Mouse (Mus musculus) liver, embryonic 12.5 days (tissue): ENCODE measurements around the gene Amz1. TPM values are rescaled to one million over a fixed set of nuclear protein-coding genes. Genes with fewer than 3 reads are reported as not detected.

ENCODE experiments used
- ATAC-seq: fragments of 200-750 bp; cut with Nextera tagmentation; 2 replicates; pipeline ENCODE4 v1.8.0; 2017; ENCODE audit warnings: moderate number of reproducible peaks, mild to moderate bottlenecking, moderate library complexity
- H3K27ac ChIP-seq: fragments of 300-500 bp; sonication (generic); 2 replicates; pipeline ENCODE4 v1.5.1; 2016; ENCODE audit warnings: mild to moderate bottlenecking
- H3K27me3 ChIP-seq: fragments of 300-500 bp; sonication (generic); replicated peaks from 2 replicates; pipeline ENCODE4 v1.6.1; 2016; ENCODE audit warnings: mild to moderate bottlenecking, moderate library complexity
- H3K36me3 ChIP-seq: fragments of 300-500 bp; sonication (generic); 2 replicates; pipeline ENCODE4 v1.6.1; 2016; ENCODE audit warnings: mild to moderate bottlenecking, moderate library complexity
- H3K4me1 ChIP-seq: fragments of 300-500 bp; sonication (generic); 2 replicates; pipeline ENCODE4 v1.6.1; 2016
- H3K4me2 ChIP-seq: fragments of 300-500 bp; sonication (generic); 2 replicates; pipeline ENCODE4 v1.6.1; 2016; ENCODE audit warnings: mild to moderate bottlenecking, moderate library complexity
- H3K4me3 ChIP-seq: fragments of 300-500 bp; sonication (generic); 2 replicates; pipeline ENCODE4 v1.5.1; 2016; ENCODE audit warnings: mild to moderate bottlenecking, moderate library complexity
- H3K9ac ChIP-seq: fragments of 300-500 bp; sonication (generic); 2 replicates; pipeline ENCODE4 v1.6.1; 2016; ENCODE audit warnings: mild to moderate bottlenecking, moderate library complexity
- H3K9me3 ChIP-seq: fragments of 300-500 bp; sonication (generic); replicated peaks from 2 replicates; pipeline ENCODE4 v1.6.1; 2016; ENCODE audit warnings: mild to moderate bottlenecking, moderate library complexity
- WGBS: fragments of 180-500 bp; shearing (Covaris S2); methylation state at CpG from one replicate; pipeline ENCODE4 v1.1.7; 2016; ENCODE audit not compliant: insufficient replicate concordance; 5-methylcytosine and 5-hydroxymethylcytosine counted together
- polyA plus RNA-seq: library from polyadenylated mRNA; unstranded; fragments of >200 nt; fragmentation: Nextera tagmentation; extraction: Ambion mirVana; gene quantifications from 2 replicates; pipeline ENCODE4 v1.2.1, GENCODE M21; 2016

Amz1 gene
- polyA plus RNA-seq, 1 experiment from 2014 or later, result 1.2 TPM

- no peaks in the 10 kb centered on the region for H3K27me3 ChIP-seq
- no peak overlapping the region for H3K9ac ChIP-seq
- H3K36me3 ChIP-seq, result no peaks in the 10 kb centered on the region
- H3K27ac ChIP-seq, result peak overlapping the region; percentile 64
- 57% methylated on average over 5 of the region's 5 CpGs for WGBS
- H3K4me1 ChIP-seq, result peaks cover 85% of the 10 kb centered on the region
- H3K4me2 ChIP-seq, result no peak overlapping the region
- no peak for ATAC-seq
- no peak overlapping the region for H3K4me3 ChIP-seq
- H3K9me3 ChIP-seq, result no peaks in the 10 kb centered on the region
Measured at GRCm38 (mm10) chr5:140792233-140792632, 68.3 kb downstream of the Amz1 start.

- Histone ChIP-seq H3K4me1 (peaks cover 96% of the 10 kb centered on the region), H3K9me3 (no peaks in the 10 kb centered on the region), H3K4me3 (no peak overlapping the region), H3K9ac (no peak overlapping the region), H3K4me2 (peak overlapping the region; percentile 1; the same call in 1 of the 2 replicates), H3K27me3 (no peaks in the 10 kb centered on the region), H3K27ac (peak overlapping the region; percentile 68), H3K36me3 (no peaks in the 10 kb centered on the region)
- no peak for ATAC-seq
- WGBS, result 29% methylated on average over 3 of the region's 3 CpGs
Measured at GRCm38 (mm10) chr5:140794753-140795152, 70.8 kb downstream of the Amz1 start.

- Histone ChIP-seq H3K9me3 (no peaks in the 10 kb centered on the region), H3K4me2 (peak overlapping the region; percentile 1; the same call in 1 of the 2 replicates), H3K4me3 (no peak overlapping the region), H3K4me1 (peaks cover 91% of the 10 kb centered on the region), H3K9ac (no peak overlapping the region), H3K36me3 (peaks cover 2% of the 10 kb centered on the region; the same call in 1 of the 2 replicates), H3K27ac (peak overlapping the region; percentile 68), H3K27me3 (no peaks in the 10 kb centered on the region)
- ATAC-seq, result peak; percentile 84
- 5% methylated on average over 2 of the region's 2 CpGs for WGBS
Measured at GRCm38 (mm10) chr5:140795176-140795575, 71.2 kb downstream of the Amz1 start.

- Histone ChIP-seq H3K9me3 (no peaks in the 10 kb centered on the region), H3K4me2 (no peak overlapping the region), H3K4me1 (peaks cover 83% of the 10 kb centered on the region), H3K4me3 (no peak overlapping the region), H3K36me3 (peaks cover 5% of the 10 kb centered on the region; the same call in 1 of the 2 replicates), H3K27ac (peak overlapping the region; percentile 68), H3K9ac (no peak overlapping the region), H3K27me3 (no peaks in the 10 kb centered on the region)
- no peak for ATAC-seq
- 50% methylated on average over 3 of the region's 3 CpGs for WGBS
Measured at GRCm38 (mm10) chr5:140796051-140796450, 72.1 kb downstream of the Amz1 start.

GRCm38 (mm10) chr5:140798158-140798557 lies 74.2 kb downstream of the Amz1 start:
- H3K4me2 ChIP-seq, result peak overlapping the region; percentile 35
- H3K27me3 ChIP-seq, result no peaks in the 10 kb centered on the region
- H3K36me3 ChIP-seq, result peaks cover 5% of the 10 kb centered on the region; the same call in 1 of the 2 replicates
- H3K4me1 ChIP-seq, result peaks cover 79% of the 10 kb centered on the region
- WGBS, result 51% methylated on average over 7 of the region's 7 CpGs
- ATAC-seq, result 0 out of 2 replicates have a peak, but pooled peaks have one; percentile 30
- H3K27ac ChIP-seq, result peak overlapping the region; percentile 61
- no peaks in the 10 kb centered on the region for H3K9me3 ChIP-seq
- no peak overlapping the region for H3K4me3 ChIP-seq
- H3K9ac ChIP-seq, result peak overlapping the region; percentile 42

GRCm38 (mm10) chr5:140798775-140799174 lies 74.8 kb downstream of the Amz1 start:
- H3K4me3 ChIP-seq, result no peak overlapping the region
- WGBS, result 38% methylated on average over 5 of the region's 5 CpGs
- H3K9me3 ChIP-seq, result no peaks in the 10 kb centered on the region
- no peak for ATAC-seq
- peak overlapping the region; percentile 43 for H3K27ac ChIP-seq
- H3K4me2 ChIP-seq, result no peak overlapping the region
- H3K27me3 ChIP-seq, result no peaks in the 10 kb centered on the region
- H3K4me1 ChIP-seq, result peaks cover 76% of the 10 kb centered on the region
- no peak overlapping the region for H3K9ac ChIP-seq
- H3K36me3 ChIP-seq, result peaks cover 5% of the 10 kb centered on the region; the same call in 1 of the 2 replicates

GRCm38 (mm10) chr5:140799190-140799589 lies 75.3 kb downstream of the Amz1 start:
- peaks cover 5% of the 10 kb centered on the region; the same call in 1 of the 2 replicates for H3K36me3 ChIP-seq
- H3K27me3 ChIP-seq, result no peaks in the 10 kb centered on the region
- H3K4me3 ChIP-seq, result no peak overlapping the region
- no peak overlapping the region for H3K4me2 ChIP-seq
- peak overlapping the region; percentile 43 for H3K27ac ChIP-seq
- WGBS, result 52% methylated on average over 2 of the region's 2 CpGs
- ATAC-seq, result no peak
- no peaks in the 10 kb centered on the region for H3K9me3 ChIP-seq
- H3K4me1 ChIP-seq, result peaks cover 72% of the 10 kb centered on the region
- H3K9ac ChIP-seq, result 0 out of 2 replicates have a peak overlapping the region, but pooled peaks have one; percentile 10

- no peak overlapping the region for H3K4me3 ChIP-seq
- H3K27me3 ChIP-seq, result no peaks in the 10 kb centered on the region
- no peak overlapping the region for H3K9ac ChIP-seq
- H3K36me3 ChIP-seq, result peaks cover 5% of the 10 kb centered on the region; the same call in 1 of the 2 replicates
- no peak for ATAC-seq
- H3K27ac ChIP-seq, result no peak overlapping the region
- no peak overlapping the region for H3K4me2 ChIP-seq
- H3K4me1 ChIP-seq, result peaks cover 68% of the 10 kb centered on the region
- no peaks in the 10 kb centered on the region for H3K9me3 ChIP-seq
- WGBS, result 80% methylated on average over 6 of the region's 6 CpGs
Measured at GRCm38 (mm10) chr5:140800288-140800923, 76.5 kb downstream of the Amz1 start.

GRCm38 (mm10) chr5:140801782-140802181 lies 77.9 kb downstream of the Amz1 start:
- WGBS, result 63% methylated on average over 5 of the region's 5 CpGs
- Histone ChIP-seq H3K27me3 (no peaks in the 10 kb centered on the region), H3K9ac (no peak overlapping the region), H3K4me1 (peaks cover 64% of the 10 kb centered on the region), H3K4me3 (no peak overlapping the region), H3K27ac (no peak overlapping the region), H3K36me3 (peaks cover 5% of the 10 kb centered on the region; the same call in 1 of the 2 replicates), H3K9me3 (no peaks in the 10 kb centered on the region), H3K4me2 (no peak overlapping the region)
- ATAC-seq, result no peak

GRCm38 (mm10) chr5:140806252-140806651 lies 82.3 kb downstream of the Amz1 start:
- no peak overlapping the region for H3K27ac ChIP-seq
- no peaks in the 10 kb centered on the region for H3K36me3 ChIP-seq
- H3K4me1 ChIP-seq, result peaks cover 58% of the 10 kb centered on the region
- no peak for ATAC-seq
- H3K4me3 ChIP-seq, result no peak overlapping the region
- H3K4me2 ChIP-seq, result no peak overlapping the region
- no peaks in the 10 kb centered on the region for H3K9me3 ChIP-seq
- H3K9ac ChIP-seq, result no peak overlapping the region
- no peaks in the 10 kb centered on the region for H3K27me3 ChIP-seq
- WGBS, result 69% methylated on average over 2 of the region's 2 CpGs

- H3K4me2 ChIP-seq, result no peak overlapping the region
- no peak overlapping the region for H3K9ac ChIP-seq
- no peaks in the 10 kb centered on the region for H3K27me3 ChIP-seq
- H3K4me1 ChIP-seq, result peaks cover 60% of the 10 kb centered on the region
- no peak overlapping the region for H3K4me3 ChIP-seq
- WGBS, result 42% methylated on average over 2 of the region's 2 CpGs
- H3K9me3 ChIP-seq, result no peaks in the 10 kb centered on the region
- no peak overlapping the region for H3K27ac ChIP-seq
- peak; percentile 80 for ATAC-seq
- no peaks in the 10 kb centered on the region for H3K36me3 ChIP-seq
Measured at GRCm38 (mm10) chr5:140806939-140807338, 83.0 kb downstream of the Amz1 start.
